Mouse (Mus musculus) neural tube, embryonic 11.5 days (tissue): ENCODE results near the gene Cep152. TPM values are rescaled to one million over a fixed set of nuclear protein-coding genes. Genes with fewer than 3 reads are reported as not detected.

Experiments
- ATAC-seq: fragments of 200-750 bp; cut with Nextera tagmentation; 2 replicates; pipeline ENCODE4 v1.8.0; 2017; ENCODE audit warnings: moderate number of reproducible peaks, mild to moderate bottlenecking, moderate TSS enrichment, moderate library complexity; ENCODE audit not compliant: insufficient read depth, low FRiP score, low TSS enrichment
- DNase-seq: peaks from one replicate; pipeline ENCODE4 v3.0.0-alpha.2; 2015; ENCODE audit warnings: low spot score
- H3K27ac ChIP-seq: fragments of 300-500 bp; sonication (generic); 2 replicates; pipeline ENCODE4 v1.5.1; 2014; ENCODE audit warnings: low read depth, mild to moderate bottlenecking, low read length
- H3K27me3 ChIP-seq: fragments of 300-500 bp; sonication (generic); 2 replicates; pipeline ENCODE4 v1.6.1; 2014; ENCODE audit warnings: mild to moderate bottlenecking, low read length, mixed read lengths; ENCODE audit not compliant: control insufficient read depth, insufficient read depth
- H3K36me3 ChIP-seq: fragments of 300-500 bp; sonication (generic); 2 replicates; pipeline ENCODE4 v1.6.1; 2014; ENCODE audit warnings: mild to moderate bottlenecking, low read length, moderate library complexity, mixed read lengths; ENCODE audit not compliant: control insufficient read depth, insufficient read depth
- H3K4me1 ChIP-seq: fragments of 300-500 bp; sonication (generic); 2 replicates; pipeline ENCODE4 v1.6.1; 2014; ENCODE audit warnings: low read length, mixed read lengths; ENCODE audit not compliant: control insufficient read depth, insufficient read depth
- H3K4me2 ChIP-seq: fragments of 300-500 bp; sonication (generic); 2 replicates; pipeline ENCODE4 v1.6.1; 2014; ENCODE audit warnings: low read depth, mild to moderate bottlenecking, moderate library complexity
- H3K4me3 ChIP-seq: fragments of 300-500 bp; sonication (generic); 2 replicates; pipeline ENCODE4 v1.5.1; 2014; ENCODE audit warnings: low read depth, low read length
- H3K9ac ChIP-seq: fragments of 300-500 bp; sonication (generic); 2 replicates; pipeline ENCODE4 v1.6.1; 2014; ENCODE audit warnings: mild to moderate bottlenecking, low read length
- H3K9me3 ChIP-seq: fragments of 300-500 bp; sonication (generic); 2 replicates; pipeline ENCODE4 v1.6.1; 2016; ENCODE audit warnings: low read length; ENCODE audit not compliant: control insufficient read depth
- WGBS: fragments of 180-500 bp; shearing (Covaris S2); extraction: QIAGEN DNeasy Blood & Tissue Kit; methylation state at CpG from one replicate; pipeline ENCODE4 v1.1.7; 2014; 5-methylcytosine and 5-hydroxymethylcytosine counted together
- polyA plus RNA-seq: library from polyadenylated mRNA; unstranded; fragments of >200 nt; fragmentation: Nextera tagmentation; extraction: Ambion mirVana; gene quantifications from 2 replicates; pipeline ENCODE4 v1.2.1, GENCODE M21; 2014

The Cep152 gene
- polyA plus RNA-seq: 7.3 and 8.1 TPM in 2 replicates

DNA sequence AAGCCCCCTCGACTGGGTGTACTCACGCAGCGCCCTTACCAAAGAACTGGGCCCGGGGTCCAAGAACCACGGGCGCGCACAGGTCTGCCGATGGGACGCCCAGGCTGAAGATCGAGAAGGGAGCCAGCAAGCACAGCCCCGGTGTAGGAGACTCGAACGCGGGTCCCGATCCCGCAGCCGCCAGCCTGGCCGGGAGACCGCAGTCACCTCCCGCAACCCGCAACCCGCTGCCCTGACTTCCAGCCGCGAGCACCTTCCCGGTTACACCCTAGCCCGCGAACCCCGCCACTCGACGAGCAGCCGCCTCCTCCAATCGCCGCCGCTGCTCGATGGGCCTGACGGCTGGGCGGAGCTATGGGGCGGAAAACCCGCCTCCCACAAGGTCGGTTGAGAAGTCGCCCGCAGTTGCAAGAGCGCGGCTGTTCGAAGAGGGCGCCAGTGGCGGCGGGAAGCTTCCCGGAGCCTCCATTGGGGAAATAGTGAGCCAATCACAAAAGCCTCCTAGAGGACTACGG is at the start of gene Cep152:
Gene Cep152 (minus strand): TSS at position 277 of the 515 bp plus-strand sequence.
- ATAC-seq (peak; percentile 99), DNase-seq (peak; percentile 98)
- peak within 1 kb of the TSS; percentile 84 for H3K4me3 ChIP-seq
- H3K4me2 ChIP-seq: peak within 1 kb of the TSS; percentile 69
- H3K27me3 ChIP-seq: no peaks in the 10 kb centered on the region
- H3K36me3 ChIP-seq: no peaks in the 10 kb centered on the region; the same call in 1 of the 2 replicates
- no peak within 1 kb of the TSS for H3K27ac ChIP-seq
- H3K9ac ChIP-seq: peak within 1 kb of the TSS; percentile 81
- H3K9me3 ChIP-seq: no peaks in the 10 kb centered on the region
- under 1% methylated on average over 50 of the region's 50 CpGs for WGBS
- peaks cover 12% of the 10 kb centered on the region for H3K4me1 ChIP-seq

DNA sequence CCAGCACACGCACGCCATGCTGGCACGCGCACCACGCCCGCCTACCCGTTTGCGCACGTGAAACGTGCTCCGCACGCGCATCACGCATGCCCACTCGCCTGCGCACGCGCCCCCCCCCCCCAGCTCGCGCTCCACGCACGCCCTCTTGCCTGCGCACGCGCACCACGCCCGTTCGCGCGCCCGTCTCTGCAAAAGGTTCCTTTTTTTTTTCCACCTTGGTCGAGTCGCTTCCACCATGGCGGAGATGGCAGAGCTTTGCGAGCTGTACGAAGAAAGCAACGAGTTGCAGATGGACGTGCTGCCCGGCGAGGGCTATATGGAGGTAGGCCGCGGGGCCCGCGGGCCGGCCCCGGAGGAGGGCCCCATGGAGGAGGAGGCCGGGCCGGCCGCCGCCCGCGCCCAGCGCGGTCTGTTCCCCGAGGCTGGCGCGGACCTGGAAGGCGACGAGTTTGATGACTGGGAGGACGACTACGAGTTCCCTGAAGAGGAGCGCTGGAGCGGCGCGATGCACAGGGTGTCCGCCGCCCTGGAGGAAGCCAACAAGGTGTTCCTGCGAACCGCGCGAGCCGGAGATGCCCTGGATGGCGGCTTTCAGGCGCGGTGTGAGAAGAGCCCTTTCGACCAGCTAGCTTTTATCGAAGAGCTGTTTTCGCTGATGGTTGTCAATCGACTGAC is 48.2 kb upstream of the Cep152 start, which contains the start of gene Eid1:
Gene Eid1 (plus strand): TSS at position 139 of the 675 bp plus-strand sequence.
- H3K36me3 ChIP-seq: no peaks in the 10 kb centered on the region
- peak; percentile 86 for ATAC-seq
- peak within 1 kb of the TSS; percentile 88 for H3K27ac ChIP-seq
- H3K9me3 ChIP-seq: no peaks in the 10 kb centered on the region
- peak within 1 kb of the TSS; percentile 82 for H3K4me3 ChIP-seq
- no peaks in the 10 kb centered on the region for H3K27me3 ChIP-seq
- H3K9ac ChIP-seq: peak within 1 kb of the TSS; percentile 94
- peak within 1 kb of the TSS; percentile 74 for H3K4me2 ChIP-seq
- peak; percentile 89 for DNase-seq
- under 1% methylated on average over 54 of the region's 79 CpGs for WGBS
- H3K4me1 ChIP-seq: peaks cover 5% of the 10 kb centered on the region; the same call in 1 of the 2 replicates

DNA sequence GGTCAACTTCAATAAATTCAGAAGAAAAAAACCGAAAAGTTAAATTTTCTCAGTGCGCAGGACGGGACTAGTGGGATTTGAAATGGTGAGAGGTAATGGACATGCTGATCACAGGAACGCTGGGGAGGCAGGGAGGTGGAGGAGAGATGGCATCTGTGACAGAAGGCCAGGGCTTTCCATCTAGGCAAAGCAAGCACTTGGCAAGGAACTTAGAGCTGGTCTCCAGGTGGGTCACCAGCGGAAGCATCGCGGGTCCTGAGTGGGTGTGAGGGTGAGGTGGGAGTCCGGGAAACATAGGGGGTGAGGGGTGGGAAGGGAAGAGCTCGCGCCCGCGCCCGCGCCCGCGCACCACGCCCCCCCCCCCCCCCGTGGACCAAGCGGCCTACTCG is 47.6 kb upstream of the Cep152 start:
- DNase-seq (no peak), ATAC-seq (peak; percentile 76)
- no peaks in the 10 kb centered on the region for H3K36me3 ChIP-seq
- H3K27me3 ChIP-seq: no peaks in the 10 kb centered on the region
- WGBS: 26% methylated on average over 8 of the region's 20 CpGs
- H3K4me1 ChIP-seq: peaks cover 5% of the 10 kb centered on the region; the same call in 1 of the 2 replicates
- no peaks in the 10 kb centered on the region for H3K9me3 ChIP-seq
- peak overlapping the region; percentile 94 for H3K9ac ChIP-seq
- peak overlapping the region; percentile 74 for H3K4me2 ChIP-seq
- peak overlapping the region; percentile 82 for H3K4me3 ChIP-seq
- 0 out of 2 replicates have a peak overlapping the region, but pooled peaks have one; percentile 88 for H3K27ac ChIP-seq

- 51% methylated on average over 1 of the region's 1 CpGs for WGBS
- no peaks in the 10 kb centered on the region for H3K36me3 ChIP-seq
- no peak overlapping the region for H3K27ac ChIP-seq
- H3K27me3 ChIP-seq: no peaks in the 10 kb centered on the region
- H3K4me2 ChIP-seq: no peak overlapping the region
- H3K4me1 ChIP-seq: peaks cover 5% of the 10 kb centered on the region; the same call in 1 of the 2 replicates
- H3K9ac ChIP-seq: no peak overlapping the region
- no peaks in the 10 kb centered on the region for H3K9me3 ChIP-seq
- H3K4me3 ChIP-seq: no peak overlapping the region
- ATAC-seq: no peak
- no peak for DNase-seq
Measured at GRCm38 (mm10) chr2:125670846-125671245, 45.9 kb upstream of the Cep152 start.

- Histone ChIP-seq H3K36me3 (no peaks in the 10 kb centered on the region), H3K27me3 (no peaks in the 10 kb centered on the region), H3K9ac (no peak overlapping the region), H3K4me1 (no peaks in the 10 kb centered on the region), H3K4me2 (no peak overlapping the region), H3K9me3 (no peaks in the 10 kb centered on the region), H3K27ac (no peak overlapping the region), H3K4me3 (no peak overlapping the region)
- no peak for ATAC-seq
- whole genome bisulfite sequencing: 89% methylated on average over 7 of the region's 7 CpGs
- DNase-seq: no peak
Measured at GRCm38 (mm10) chr2:125667721-125668120, 42.8 kb upstream of the Cep152 start.

DNA sequence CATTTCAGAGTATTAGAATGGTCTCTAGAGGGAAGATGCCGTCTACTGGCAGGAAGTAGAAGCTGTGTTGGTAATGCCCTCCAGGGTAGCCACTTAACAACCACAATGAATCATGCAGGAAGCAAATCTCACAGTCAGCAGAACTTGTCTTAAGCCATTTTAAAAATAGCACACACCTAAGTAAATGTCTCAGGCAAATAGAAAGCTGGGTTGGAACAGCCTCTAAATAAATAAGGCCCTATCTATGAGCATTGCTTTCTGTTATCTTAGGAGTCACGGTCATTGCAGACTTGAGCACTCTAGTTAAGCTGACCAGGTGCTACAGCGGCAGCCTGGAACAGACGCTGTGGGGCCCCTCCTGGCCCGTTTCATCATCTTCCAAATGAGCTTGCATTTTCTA is 42.3 kb upstream of the Cep152 start:
- no peak overlapping the region for H3K9ac ChIP-seq
- DNase-seq: no peak
- ATAC-seq: no peak

DNA sequence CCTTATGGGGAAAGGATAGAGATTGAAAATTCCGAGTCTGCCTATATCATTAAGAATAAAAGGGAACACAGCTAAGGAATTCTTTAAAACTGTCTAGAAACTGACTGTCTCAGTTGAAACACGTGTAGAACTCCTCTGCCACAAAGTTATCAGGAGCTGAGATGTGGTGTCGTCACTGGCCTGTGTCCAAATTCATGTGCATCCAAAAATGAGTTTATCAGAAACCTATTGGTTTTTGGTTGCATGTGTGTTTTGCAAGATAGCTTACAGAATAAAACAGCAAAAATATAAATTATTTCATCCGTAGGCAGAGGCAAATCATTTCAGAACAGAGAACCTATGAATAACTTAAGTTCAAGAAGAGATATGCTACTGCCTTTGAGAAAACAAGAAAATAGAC is 41.8 kb upstream of the Cep152 start:
- Histone ChIP-seq H3K4me3 (no peak overlapping the region), H3K9me3 (no peaks in the 10 kb centered on the region), H3K27me3 (no peaks in the 10 kb centered on the region), H3K4me2 (no peak overlapping the region), H3K4me1 (no peaks in the 10 kb centered on the region), H3K9ac (no peak overlapping the region), H3K36me3 (no peaks in the 10 kb centered on the region), H3K27ac (no peak overlapping the region)
- DNase-seq (no peak), ATAC-seq (no peak)
- WGBS: 85% methylated on average over 4 of the region's 4 CpGs

More for the DNA sequence above, 42.3 kb upstream of the Cep152 start:
- Histone ChIP-seq H3K4me2 (no peak overlapping the region), H3K4me3 (no peak overlapping the region), H3K27ac (no peak overlapping the region), H3K27me3 (no peaks in the 10 kb centered on the region), H3K9me3 (no peaks in the 10 kb centered on the region), H3K4me1 (no peaks in the 10 kb centered on the region), H3K36me3 (no peaks in the 10 kb centered on the region)
- 72% methylated on average over 5 of the region's 5 CpGs for WGBS

GRCm38 (mm10) chr2:125665909-125666308 is 41.0 kb upstream of the Cep152 start:
- Histone ChIP-seq H3K4me1 (no peaks in the 10 kb centered on the region), H3K27me3 (no peaks in the 10 kb centered on the region), H3K4me2 (no peak overlapping the region), H3K27ac (no peak overlapping the region), H3K9ac (no peak overlapping the region), H3K4me3 (no peak overlapping the region), H3K36me3 (no peaks in the 10 kb centered on the region), H3K9me3 (no peaks in the 10 kb centered on the region)
- DNase-seq (no peak), ATAC-seq (no peak)
- WGBS: 92% methylated on average over 4 of the region's 4 CpGs

GRCm38 (mm10) chr2:125665213-125665612 is 40.3 kb upstream of the Cep152 start:
- Histone ChIP-seq H3K4me2 (no peak overlapping the region), H3K27ac (no peak overlapping the region)
- 89% methylated on average over 5 of the region's 5 CpGs for WGBS

More at GRCm38 (mm10) chr2:125665213-125665612, 40.3 kb upstream of the Cep152 start:
- no peaks in the 10 kb centered on the region for H3K27me3 ChIP-seq
- H3K4me1 ChIP-seq: no peaks in the 10 kb centered on the region
- H3K4me3 ChIP-seq: no peak overlapping the region
- DNase-seq: no peak
- no peak overlapping the region for H3K9ac ChIP-seq
- ATAC-seq: no peak
- no peaks in the 10 kb centered on the region for H3K9me3 ChIP-seq
- H3K36me3 ChIP-seq: no peaks in the 10 kb centered on the region
